Mouse (Mus musculus) CH12.LX (cell line): ENCODE results near the gene Slc16a13.

Source experiments
- CTCF ChIP-seq, 2 experiments: IDR thresholded peaks in 1 of 2; conservative IDR thresholded peaks in 1 of 2; 2 replicates each; pipeline ENCODE4 v1.5.1; 2011 to 2012; ENCODE audit warnings: low read depth in 2 of 2, low read length in 2 of 2, improper control_type of control experiment in 1 of 2, inconsistent platforms in 1 of 2, mild to moderate bottlenecking in 1 of 2, moderate library complexity in 1 of 2
- MAX ChIP-seq: IDR thresholded peaks from 2 replicates; pipeline ENCODE4 v1.6.1; 2011; ENCODE audit warnings: low read length, improper control_type of control experiment
- MEF2A ChIP-seq: IDR thresholded peaks from 2 replicates; pipeline ENCODE4 v1.6.1; 2014; ENCODE audit warnings: low read depth, mild to moderate bottlenecking, inconsistent platforms, low read length, improper control_type of control experiment, borderline replicate concordance
- NRF1 ChIP-seq: IDR thresholded peaks from 2 replicates; pipeline ENCODE4 v1.6.1; 2014; ENCODE audit warnings: low read depth, mild to moderate bottlenecking, inconsistent platforms, low read length, improper control_type of control experiment, moderate library complexity
- SIN3A ChIP-seq: IDR thresholded peaks from 2 replicates; pipeline ENCODE4 v1.6.1; 2012; ENCODE audit warnings: low read length, improper control_type of control experiment, inconsistent platforms
- ZMIZ1 ChIP-seq: IDR thresholded peaks from 2 replicates; pipeline ENCODE4 v1.6.1; 2012; ENCODE audit warnings: low read depth, mild to moderate bottlenecking, inconsistent platforms, low read length, improper control_type of control experiment

- TF ChIP-seq NRF1 (no peak), CTCF (conservative IDR thresholded peaks at IDR 0.05 in 1 of 2, IDR thresholded peaks at IDR 0.05 in 1 of 2; ENCODE audit: low read depth in 2 of 2, low read length in 2 of 2) (no peak), ZMIZ1 (no peak), MAX (no peak), SIN3A (no peak), MEF2A (no peak)
These were observed 21.8 kb downstream of the Slc16a13 start for GRCm38 (mm10) chr11:70199107-70199506.
